Mouse (Mus musculus) adrenal gland (tissue): ENCODE data around the gene Clip2.

ENCODE experiments used
- intact Hi-C: fragments of 180-260 bp; cut with DNase I; formaldehyde crosslinking; loops from one replicate; pipeline ENCODE4 v1.15.1; 2025

Clip2 gene

GRCm38 (mm10) chr5:134567445-134567844 lies 15.2 kb upstream of the Clip2 start:
- intact Hi-C loops = no loop called here

GRCm38 (mm10) chr5:134565696-134566095 lies 13.5 kb upstream of the Clip2 start:
- intact Hi-C loops = no loop called here

- intact Hi-C loops = no loop called here
These were observed 12.0 kb upstream of the Clip2 start for GRCm38 (mm10) chr5:134564272-134564671.

GRCm38 (mm10) chr5:134560450-134561171 lies 8.4 kb upstream of the Clip2 start:
- intact Hi-C loops = no loop called here

- intact Hi-C loops = no loop called here
These were observed 7.8 kb upstream of the Clip2 start, which contains the start of gene Syna for GRCm38 (mm10) chr5:134560071-134560449. Syna (minus strand) TSS chr5:134560171.

GRCm38 (mm10) chr5:134555463-134556164 lies 3.4 kb upstream of the Clip2 start:
- intact Hi-C loops = no loop called here

- intact Hi-C loops = loop anchor here (5.0 kb wide), 1 partner anchor 47 kb away; no protein-coding TSS in a partner anchor
These were observed 1.8 kb upstream of the Clip2 start for GRCm38 (mm10) chr5:134553951-134554546.

- intact Hi-C loops = loop anchor here (5.0 kb wide), 1 partner anchor 44 kb away; no protein-coding TSS in a partner anchor
These were observed 763 bp downstream of the Clip2 start for GRCm38 (mm10) chr5:134551233-134552109.

- intact Hi-C loops = loop anchor here (5.0 kb wide), 1 partner anchor 44 kb away; no protein-coding TSS in a partner anchor
These were observed 1.4 kb downstream of the Clip2 start for GRCm38 (mm10) chr5:134550836-134551232.

GRCm38 (mm10) chr5:134549640-134550168 lies 2.5 kb downstream of the Clip2 start:
- intact Hi-C loops = loop anchor here (5.0 kb wide), 1 partner anchor 42 kb away; no protein-coding TSS in a partner anchor

GRCm38 (mm10) chr5:134548306-134548705 lies 3.9 kb downstream of the Clip2 start:
- intact Hi-C loops = no loop called here

GRCm38 (mm10) chr5:134546790-134547189 lies 5.4 kb downstream of the Clip2 start:
- intact Hi-C loops = no loop called here

GRCm38 (mm10) chr5:134545242-134545629 lies 7.0 kb downstream of the Clip2 start:
- intact Hi-C loops = no loop called here

GRCm38 (mm10) chr5:134544516-134545241 lies 7.6 kb downstream of the Clip2 start:
- intact Hi-C loops = loop anchor here (5.0 kb wide), 1 partner anchor 33 kb away; no protein-coding TSS in a partner anchor

GRCm38 (mm10) chr5:134541640-134542039 lies 10.6 kb downstream of the Clip2 start:
- intact Hi-C loops = loop anchor here (5.0 kb wide), 1 partner anchor 36 kb away; no protein-coding TSS in a partner anchor

- intact Hi-C loops = loop anchor here (5.0 kb wide), 1 partner anchor 36 kb away; no protein-coding TSS in a partner anchor
These were observed 11.4 kb downstream of the Clip2 start for GRCm38 (mm10) chr5:134540881-134541280.

- intact Hi-C loops = loop anchor here (5.0 kb wide), 1 partner anchor 37 kb away; no protein-coding TSS in a partner anchor
These were observed 12.3 kb downstream of the Clip2 start for GRCm38 (mm10) chr5:134539891-134540290.

- intact Hi-C loops = no loop called here
These were observed 16.2 kb downstream of the Clip2 start for GRCm38 (mm10) chr5:134536036-134536435.

GRCm38 (mm10) chr5:134532417-134532816 lies 19.8 kb downstream of the Clip2 start:
- intact Hi-C loops = no loop called here

GRCm38 (mm10) chr5:134531585-134531984 lies 20.6 kb downstream of the Clip2 start:
- intact Hi-C loops = no loop called here
